Mouse (Mus musculus) neural tube, embryonic 15.5 days (tissue): Measurements from ENCODE around the gene Tmem132c. TPM values are rescaled to one million over a fixed set of nuclear protein-coding genes. Genes with fewer than 3 reads are reported as not detected.

Source experiments
- ATAC-seq: fragments of 200-750 bp; cut with Nextera tagmentation; 2 replicates; pipeline ENCODE4 v1.8.0; 2017; ENCODE audit warnings: mild to moderate bottlenecking, moderate TSS enrichment, moderate library complexity; ENCODE audit not compliant: low FRiP score
- H3K27ac ChIP-seq: fragments of 300-500 bp; sonication (generic); replicated peaks from 2 replicates; pipeline ENCODE4 v1.5.1; 2015; ENCODE audit warnings: mild to moderate bottlenecking, inconsistent platforms
- H3K27me3 ChIP-seq: fragments of 300-500 bp; sonication (generic); replicated peaks from 2 replicates; pipeline ENCODE4 v1.6.1; 2015; ENCODE audit warnings: inconsistent platforms
- H3K36me3 ChIP-seq: fragments of 300-500 bp; sonication (generic); 2 replicates; pipeline ENCODE4 v1.6.1; 2015; ENCODE audit warnings: inconsistent platforms
- H3K4me1 ChIP-seq: fragments of 300-500 bp; sonication (generic); 2 replicates; pipeline ENCODE4 v1.6.1; 2015; ENCODE audit warnings: inconsistent platforms
- H3K4me2 ChIP-seq: fragments of 300-500 bp; sonication (generic); 2 replicates; pipeline ENCODE4 v1.6.1; 2015; ENCODE audit warnings: inconsistent platforms, mild to moderate bottlenecking, moderate library complexity
- H3K4me3 ChIP-seq: fragments of 300-500 bp; sonication (generic); replicated peaks from 2 replicates; pipeline ENCODE4 v1.5.1; 2015; ENCODE audit warnings: mild to moderate bottlenecking, inconsistent platforms
- H3K9ac ChIP-seq: fragments of 300-500 bp; sonication (generic); replicated peaks from 2 replicates; pipeline ENCODE4 v1.6.1; 2015; ENCODE audit warnings: mild to moderate bottlenecking, inconsistent platforms
- H3K9me3 ChIP-seq: fragments of 300-500 bp; sonication (generic); replicated peaks from 2 replicates; pipeline ENCODE4 v1.6.1; 2016; ENCODE audit warnings: inconsistent platforms
- WGBS: fragments of 180-500 bp; shearing (Covaris S2); methylation state at CpG from one replicate; pipeline ENCODE4 v1.1.7; 2015; ENCODE audit warnings: mixed read lengths; 5-methylcytosine and 5-hydroxymethylcytosine counted together
- polyA plus RNA-seq: library from polyadenylated mRNA; unstranded; fragments of >200 nt; fragmentation: Nextera tagmentation; extraction: Ambion mirVana; gene quantifications from 2 replicates; pipeline ENCODE4 v1.2.1, GENCODE M21; 2015

Gene Tmem132c
- polyA plus RNA-seq, 1 experiment from 2014 or later: 13.7 TPM

GRCm38 (mm10) chr5:127478322-127478721, 236.7 kb downstream of the Tmem132c start:
- Histone ChIP-seq H3K4me3 (no peak overlapping the region), H3K27me3 (0 out of 2 replicates have a peak, but pooled peaks cover 3% of the 10 kb centered on the region), H3K4me2 (no peak overlapping the region; the same call in 1 of the 2 replicates), H3K36me3 (no peaks in the 10 kb centered on the region), H3K9ac (no peak overlapping the region), H3K27ac (no peak overlapping the region), H3K4me1 (peaks cover 20% of the 10 kb centered on the region), H3K9me3 (no peaks in the 10 kb centered on the region)
- no peak for ATAC-seq
- WGBS: 12% methylated on average over 11 of the region's 11 CpGs

DNA sequence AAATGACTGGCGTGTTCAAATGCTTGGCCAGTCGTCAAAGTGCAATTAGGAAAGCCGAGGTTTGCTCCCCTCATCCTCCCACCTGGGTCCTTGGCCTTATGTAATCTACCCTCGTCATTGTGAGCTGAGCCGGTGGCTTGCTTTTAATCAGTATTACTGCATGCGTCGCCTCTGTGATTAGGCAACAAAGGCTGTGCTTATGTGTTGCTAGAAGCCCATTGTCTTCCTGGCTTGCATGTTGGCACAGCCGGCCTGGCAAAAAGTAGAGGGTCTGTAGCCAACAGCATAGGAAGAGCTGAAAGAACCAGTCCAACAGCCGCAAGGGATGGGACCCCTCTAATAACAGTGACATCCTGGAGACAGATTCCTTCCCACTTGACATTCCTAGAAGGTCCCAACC, 239.3 kb downstream of the Tmem132c start:
- Histone ChIP-seq H3K4me1 (peaks cover 34% of the 10 kb centered on the region), H3K9ac (no peak overlapping the region), H3K27ac (no peak overlapping the region), H3K4me2 (no peak overlapping the region), H3K27me3 (0 out of 2 replicates have a peak, but pooled peaks cover 8% of the 10 kb centered on the region), H3K4me3 (no peak overlapping the region), H3K9me3 (no peaks in the 10 kb centered on the region), H3K36me3 (no peaks in the 10 kb centered on the region)
- WGBS: 52% methylated on average over 9 of the region's 9 CpGs
- ATAC-seq: no peak

- 35% methylated on average over 5 of the region's 5 CpGs for WGBS
- Histone ChIP-seq H3K27ac (no peak overlapping the region), H3K4me1 (peaks cover 34% of the 10 kb centered on the region), H3K4me2 (no peak overlapping the region), H3K9me3 (no peaks in the 10 kb centered on the region), H3K36me3 (no peaks in the 10 kb centered on the region), H3K4me3 (no peak overlapping the region), H3K9ac (no peak overlapping the region), H3K27me3 (0 out of 2 replicates have a peak, but pooled peaks cover 11% of the 10 kb centered on the region)
- ATAC-seq: no peak
Measured at GRCm38 (mm10) chr5:127481416-127481815, 239.8 kb downstream of the Tmem132c start.

GRCm38 (mm10) chr5:127482342-127482741, 240.7 kb downstream of the Tmem132c start:
- H3K9ac ChIP-seq: no peak overlapping the region
- H3K27ac ChIP-seq: no peak overlapping the region
- H3K4me3 ChIP-seq: no peak overlapping the region
- H3K4me2 ChIP-seq: no peak overlapping the region
- 0 out of 2 replicates have a peak, but pooled peaks cover 11% of the 10 kb centered on the region for H3K27me3 ChIP-seq
- no peak for ATAC-seq
- H3K36me3 ChIP-seq: no peaks in the 10 kb centered on the region
- WGBS: 72% methylated on average over 3 of the region's 3 CpGs
- no peaks in the 10 kb centered on the region for H3K9me3 ChIP-seq
- peaks cover 33% of the 10 kb centered on the region for H3K4me1 ChIP-seq

GRCm38 (mm10) chr5:127483955-127484659, 242.5 kb downstream of the Tmem132c start:
- H3K4me2 ChIP-seq: no peak overlapping the region; the same call in 1 of the 2 replicates
- H3K9me3 ChIP-seq: no peaks in the 10 kb centered on the region
- H3K4me3 ChIP-seq: no peak overlapping the region
- ATAC-seq: no peak
- no peaks in the 10 kb centered on the region for H3K36me3 ChIP-seq
- H3K4me1 ChIP-seq: peaks cover 22% of the 10 kb centered on the region
- no peak overlapping the region; the same call in 1 of the 2 replicates for H3K27ac ChIP-seq
- H3K27me3 ChIP-seq: 0 out of 2 replicates have a peak, but pooled peaks cover 11% of the 10 kb centered on the region
- WGBS: 16% methylated on average over 8 of the region's 8 CpGs
- no peak overlapping the region for H3K9ac ChIP-seq

DNA sequence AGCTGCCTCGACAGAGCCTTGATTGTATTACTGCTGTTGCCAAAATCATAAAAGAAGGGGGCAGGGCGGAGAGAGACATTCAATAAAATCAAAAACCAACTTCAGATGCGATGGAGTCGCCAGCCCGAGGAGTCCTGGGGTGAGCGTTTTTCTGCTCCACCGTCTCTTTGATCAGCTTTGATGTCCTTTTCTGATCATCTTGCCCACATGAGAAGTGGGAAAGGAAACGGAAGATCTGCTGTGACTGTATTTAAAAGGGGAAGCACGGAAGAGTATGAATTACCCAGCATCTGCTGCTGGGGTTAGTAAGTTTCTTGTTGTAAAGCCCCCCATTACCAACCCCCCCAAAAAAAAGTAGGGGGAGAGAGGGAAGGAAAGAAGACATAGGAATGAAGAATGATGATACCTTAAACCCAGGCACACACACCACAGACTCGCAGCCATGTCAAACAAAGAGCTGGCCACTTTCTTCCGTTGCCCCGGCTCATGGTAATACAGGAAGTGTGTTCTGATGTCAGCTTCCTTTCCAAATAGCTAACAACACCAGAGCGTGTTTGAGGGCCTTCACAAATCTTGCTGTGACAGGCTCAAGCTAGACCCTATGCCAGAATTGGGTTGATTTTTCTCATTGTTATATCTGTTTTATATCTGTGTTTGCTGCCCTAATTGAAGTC, 243.3 kb downstream of the Tmem132c start:
- no peak for ATAC-seq

DNA sequence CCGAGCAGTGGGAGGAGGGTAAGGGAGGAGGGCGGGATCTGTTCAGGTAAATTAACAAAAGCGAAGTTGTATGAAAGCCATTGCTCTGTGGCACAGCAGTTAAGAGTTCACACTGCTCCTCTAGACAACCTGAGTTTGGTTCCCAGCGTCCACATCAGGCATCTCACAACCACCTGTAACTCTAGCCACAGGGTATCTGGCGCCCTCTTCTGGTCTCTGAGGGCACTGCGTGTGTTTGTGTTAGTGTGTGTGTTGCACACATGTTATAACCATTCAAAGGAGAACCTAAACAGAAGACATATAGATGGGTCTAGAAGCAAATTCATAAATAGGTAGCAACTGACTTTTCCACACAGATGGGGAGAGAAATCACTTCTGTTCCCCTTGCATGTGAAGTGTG, 245.6 kb downstream of the Tmem132c start:
- Histone ChIP-seq H3K4me3 (no peak overlapping the region), H3K4me1 (peaks cover 31% of the 10 kb centered on the region), H3K9ac (no peak overlapping the region), H3K27me3 (0 out of 2 replicates have a peak, but pooled peaks cover 11% of the 10 kb centered on the region), H3K4me2 (no peak overlapping the region), H3K27ac (no peak overlapping the region), H3K9me3 (no peaks in the 10 kb centered on the region), H3K36me3 (no peaks in the 10 kb centered on the region)
- WGBS: 93% methylated on average over 6 of the region's 6 CpGs
- no peak for ATAC-seq

More for the DNA sequence above, 243.3 kb downstream of the Tmem132c start:
- 16% methylated on average over 13 of the region's 13 CpGs for WGBS
- H3K27me3 ChIP-seq: 0 out of 2 replicates have a peak, but pooled peaks cover 11% of the 10 kb centered on the region
- H3K4me3 ChIP-seq: no peak overlapping the region
- H3K4me1 ChIP-seq: peaks cover 22% of the 10 kb centered on the region
- H3K4me2 ChIP-seq: peak overlapping the region; percentile 16; the same call in 1 of the 2 replicates
- H3K36me3 ChIP-seq: no peaks in the 10 kb centered on the region
- H3K27ac ChIP-seq: peak overlapping the region; percentile 28; the same call in 1 of the 2 replicates
- H3K9ac ChIP-seq: no peak overlapping the region
- no peaks in the 10 kb centered on the region for H3K9me3 ChIP-seq

GRCm38 (mm10) chr5:127488666-127489065, 247.1 kb downstream of the Tmem132c start:
- ATAC-seq: no peak
- no peak overlapping the region for H3K9ac ChIP-seq
- no peak overlapping the region for H3K27ac ChIP-seq
- H3K4me2 ChIP-seq: no peak overlapping the region
- H3K27me3 ChIP-seq: 0 out of 2 replicates have a peak, but pooled peaks cover 7% of the 10 kb centered on the region
- WGBS: 29% methylated on average over 13 of the region's 13 CpGs
- H3K36me3 ChIP-seq: no peaks in the 10 kb centered on the region
- no peak overlapping the region for H3K4me3 ChIP-seq
- peaks cover 30% of the 10 kb centered on the region for H3K4me1 ChIP-seq
- no peaks in the 10 kb centered on the region for H3K9me3 ChIP-seq

DNA sequence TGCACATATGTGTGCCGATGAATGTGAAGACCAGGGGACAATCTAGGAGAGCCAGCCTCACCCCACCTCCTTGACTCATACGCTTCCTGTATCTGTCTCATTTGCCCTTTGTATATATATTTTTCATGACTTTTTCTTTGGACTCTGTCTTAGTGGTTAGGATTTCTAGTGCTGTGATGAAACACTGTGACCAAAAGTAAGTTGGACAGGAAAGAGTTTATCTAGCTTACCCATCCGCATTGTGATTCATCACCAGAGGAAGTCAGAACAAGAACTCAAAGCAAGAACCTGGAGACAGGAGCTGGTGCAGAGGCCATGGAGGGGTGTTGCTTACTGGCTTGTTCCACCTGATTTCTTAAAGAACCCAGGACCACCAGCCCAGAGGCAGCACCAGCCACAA, 250.1 kb downstream of the Tmem132c start:
- peaks cover 15% of the 10 kb centered on the region for H3K4me1 ChIP-seq
- WGBS: 92% methylated on average over 3 of the region's 3 CpGs
- H3K9me3 ChIP-seq: no peaks in the 10 kb centered on the region
- no peaks in the 10 kb centered on the region for H3K36me3 ChIP-seq
- H3K9ac ChIP-seq: no peak overlapping the region
- peak overlapping the region; percentile 30; the same call in 1 of the 2 replicates for H3K27ac ChIP-seq
- H3K27me3 ChIP-seq: no peaks in the 10 kb centered on the region
- no peak for ATAC-seq
- no peak overlapping the region for H3K4me2 ChIP-seq
- no peak overlapping the region for H3K4me3 ChIP-seq

DNA sequence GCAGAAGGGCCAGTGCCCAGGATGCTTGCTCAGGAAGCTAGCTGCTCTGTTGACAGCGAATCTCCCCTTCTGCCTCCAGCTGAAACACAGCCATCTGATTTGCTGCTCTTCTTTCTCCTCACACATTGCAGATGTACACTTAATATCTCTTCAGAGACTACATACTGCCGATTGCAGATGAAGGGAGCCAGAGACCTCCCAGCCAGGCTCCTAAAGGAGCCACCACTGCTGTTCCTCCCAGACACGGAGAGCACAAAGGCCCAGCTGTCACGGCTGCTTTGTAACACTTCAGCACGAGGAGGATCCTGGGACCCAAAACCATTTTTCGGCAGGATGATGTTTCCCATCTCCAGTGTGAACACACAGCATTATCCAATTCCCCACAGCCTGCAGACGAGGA, 255.3 kb downstream of the Tmem132c start:
- Histone ChIP-seq H3K9me3 (no peaks in the 10 kb centered on the region), H3K27ac (peak overlapping the region; percentile 41; the same call in 1 of the 2 replicates), H3K4me3 (no peak overlapping the region), H3K9ac (0 out of 2 replicates have a peak overlapping the region, but pooled peaks have one; percentile 14), H3K4me2 (no peak overlapping the region), H3K36me3 (no peaks in the 10 kb centered on the region), H3K4me1 (peaks cover 27% of the 10 kb centered on the region), H3K27me3 (no peaks in the 10 kb centered on the region)
- WGBS: 30% methylated on average over 7 of the region's 7 CpGs
- ATAC-seq: no peak

DNA sequence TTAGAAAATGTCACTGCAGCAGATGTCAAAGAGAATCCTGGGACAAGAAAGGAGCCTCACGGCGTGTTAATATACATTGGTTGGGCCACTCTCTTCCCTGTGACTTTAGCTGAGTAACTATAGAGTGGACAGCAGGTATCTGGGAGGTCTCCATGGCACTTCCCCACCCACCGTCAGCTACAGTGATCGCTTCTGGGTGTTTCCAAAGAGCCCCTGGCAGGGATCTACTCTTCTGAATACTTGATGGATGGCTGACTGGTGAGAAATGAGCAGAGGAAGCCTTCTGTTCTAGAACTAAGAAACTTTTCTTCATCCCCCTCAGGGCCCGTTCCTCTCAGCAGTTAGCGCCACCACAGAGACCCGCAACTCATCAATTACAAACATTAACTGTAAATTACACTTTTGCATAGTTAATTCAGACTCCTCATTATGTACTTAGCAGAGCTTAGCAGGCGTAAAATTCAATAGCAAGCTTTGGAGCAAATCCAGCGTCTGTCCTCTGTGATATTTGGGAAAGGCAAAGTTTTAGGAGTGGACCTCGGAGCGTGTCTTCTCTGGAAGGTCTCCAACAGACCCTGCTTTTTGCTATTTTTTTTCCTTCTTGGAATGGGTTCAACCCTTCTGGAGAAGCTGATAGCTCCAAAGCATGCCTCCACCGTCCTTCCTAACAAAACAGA, 257.7 kb downstream of the Tmem132c start:
- peak; percentile 47; the same call in 1 of the 2 replicates for ATAC-seq
- Histone ChIP-seq H3K4me1 (peaks cover 27% of the 10 kb centered on the region), H3K9ac (no peak overlapping the region), H3K4me3 (no peak overlapping the region), H3K27ac (0 out of 2 replicates have a peak overlapping the region, but pooled peaks have one; percentile 11), H3K36me3 (no peaks in the 10 kb centered on the region), H3K27me3 (no peaks in the 10 kb centered on the region), H3K4me2 (no peak overlapping the region), H3K9me3 (no peaks in the 10 kb centered on the region)
- WGBS: 25% methylated on average over 12 of the region's 12 CpGs
